Mouse (Mus musculus) ES-Bruce4 (cell line): ENCODE measurements around the gene Vps37b. TPM values are rescaled to one million over a fixed set of nuclear protein-coding genes. Genes with fewer than 3 reads are reported as not detected.

Experiments
- H3K27ac ChIP-seq: 2 replicates; pipeline ENCODE4 v1.5.1; 2012; ENCODE audit warnings: low read length, inconsistent platforms; ENCODE audit not compliant: insufficient read depth
- H3K27me3 ChIP-seq: 2 replicates; pipeline ENCODE4 v1.6.1; 2012; ENCODE audit warnings: mild to moderate bottlenecking, low read length, inconsistent platforms; ENCODE audit not compliant: control insufficient read depth, poor library complexity, insufficient read depth, severe bottlenecking
- H3K36me3 ChIP-seq: 2 replicates; pipeline ENCODE4 v1.6.1; 2012; ENCODE audit warnings: inconsistent platforms, mild to moderate bottlenecking, low read length, moderate library complexity; ENCODE audit not compliant: control insufficient read depth, poor library complexity, insufficient read depth, severe bottlenecking
- H3K4me1 ChIP-seq: one replicate; pipeline ENCODE4 v1.8.1; 2011; ENCODE audit warnings: low read length; ENCODE audit not compliant: control insufficient read depth, insufficient read depth
- H3K4me3 ChIP-seq: 2 replicates; pipeline ENCODE4 v1.5.1; 2011; ENCODE audit warnings: low read depth, mild to moderate bottlenecking, low read length
- H3K9ac ChIP-seq: 2 replicates; pipeline ENCODE4 v1.6.1; 2012; ENCODE audit warnings: low read depth, mild to moderate bottlenecking, inconsistent platforms; ENCODE audit not compliant: poor library complexity, severe bottlenecking
- H3K9me3 ChIP-seq: replicated peaks from 2 replicates; pipeline ENCODE4 v1.6.1; 2012; ENCODE audit warnings: mild to moderate bottlenecking, low read length, inconsistent platforms; ENCODE audit not compliant: control insufficient read depth, poor library complexity, insufficient read depth, severe bottlenecking
- CTCF ChIP-seq: IDR thresholded peaks from one replicate; pipeline ENCODE4 v1.8.1; 2011; ENCODE audit warnings: low read depth, low read length
- EP300 ChIP-seq: IDR thresholded peaks from 2 replicates; pipeline ENCODE4 v1.6.1; 2011; ENCODE audit warnings: low read depth, low read length; ENCODE audit not compliant: insufficient read depth
- POLR2A ChIP-seq: IDR thresholded peaks from one replicate; pipeline ENCODE4 v1.8.1; 2011; ENCODE audit warnings: low read length; ENCODE audit not compliant: insufficient read depth
- polyA plus RNA-seq: library from polyadenylated mRNA; stranded (reverse); fragments of >200 nt; gene quantifications from 2 replicates; pipeline ENCODE4 v1.2.4, GENCODE M21; 2011; ENCODE audit warnings: low read depth; ENCODE audit not compliant: missing spikeins, insufficient read depth, insufficient read length

The Vps37b gene
- polyA plus RNA-seq, 1 experiment, result 11.9 TPM

DNA sequence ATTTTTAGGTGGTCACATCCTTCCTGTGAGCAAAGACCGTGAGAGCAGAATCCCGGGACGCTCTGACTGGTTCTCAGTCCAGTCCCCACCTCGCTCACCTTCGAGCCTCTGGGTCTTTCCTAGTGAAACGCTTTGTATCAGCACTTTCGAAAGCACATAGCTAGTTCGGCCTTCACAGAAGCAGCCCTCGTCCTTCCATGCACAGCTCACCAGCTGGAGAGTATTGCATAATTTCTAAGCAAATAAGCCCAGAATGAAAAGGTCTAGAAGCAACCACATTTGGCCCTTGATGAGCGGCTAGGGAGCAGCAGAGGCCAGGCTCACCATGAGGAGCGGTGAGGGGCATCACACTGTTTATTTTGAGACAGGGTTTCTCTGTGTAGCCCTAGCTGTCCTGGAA lies 10.9 kb downstream of the Vps37b start:
- no peak overlapping the region for H3K9ac ChIP-seq
- TF ChIP-seq CTCF (no peak), EP300 (no peak), POLR2A (no peak)
- H3K36me3 ChIP-seq, result no peaks in the 10 kb centered on the region
- H3K9me3 ChIP-seq, result no peaks in the 10 kb centered on the region
- H3K4me1 ChIP-seq, result no peaks in the 10 kb centered on the region
- H3K27me3 ChIP-seq, result no peaks in the 10 kb centered on the region
- H3K4me3 ChIP-seq, result no peak overlapping the region
- H3K27ac ChIP-seq, result no peak overlapping the region

DNA sequence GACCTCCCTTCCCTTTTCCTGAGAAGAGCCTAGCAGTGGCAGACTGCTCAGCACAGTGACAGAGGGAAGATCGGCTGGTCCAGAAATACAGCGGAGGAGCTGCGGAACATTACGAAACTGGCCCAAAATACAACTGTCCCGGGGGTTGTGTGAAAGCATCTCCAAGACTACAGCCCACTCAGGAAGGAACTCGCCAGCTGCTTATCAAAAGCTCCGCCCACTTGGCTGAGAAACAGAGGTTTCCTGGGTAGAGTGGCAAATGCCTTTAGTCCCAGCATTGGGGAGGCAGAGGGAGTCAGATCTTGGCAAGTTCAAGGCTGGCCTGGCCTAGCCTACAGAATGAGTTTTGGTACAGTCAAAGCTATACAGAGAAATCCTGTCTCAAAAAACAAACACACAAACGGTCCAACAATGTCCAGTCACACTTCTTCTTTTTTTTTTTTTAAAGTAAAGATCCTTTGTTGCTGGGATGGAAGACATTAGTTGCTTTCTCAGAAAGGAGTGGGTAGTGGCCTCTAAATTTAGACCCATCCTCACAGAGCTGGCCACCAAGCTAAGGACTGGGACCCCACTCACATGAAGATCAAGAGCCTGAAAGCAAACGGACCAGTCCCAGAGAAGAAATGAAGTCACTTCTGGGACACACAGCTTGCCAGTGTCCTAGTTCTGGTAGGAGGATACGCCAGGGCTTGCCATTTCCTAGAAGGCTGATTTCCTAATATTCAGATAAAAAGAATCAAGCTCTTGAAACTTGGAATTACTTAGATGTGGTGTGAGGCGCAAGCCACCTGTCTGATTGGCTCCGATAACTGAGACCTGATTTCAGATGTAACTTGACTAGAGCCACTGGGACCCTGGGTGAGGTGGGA lies 12.5 kb downstream of the Vps37b start:
- H3K27ac ChIP-seq, result no peak overlapping the region
- H3K36me3 ChIP-seq, result no peaks in the 10 kb centered on the region
- TF ChIP-seq POLR2A, result no peak
- no peak for TF ChIP-seq EP300
- no peak for TF ChIP-seq CTCF
- no peaks in the 10 kb centered on the region for H3K9me3 ChIP-seq
- H3K4me3 ChIP-seq, result no peak overlapping the region
- no peak overlapping the region for H3K9ac ChIP-seq
- H3K4me1 ChIP-seq, result no peaks in the 10 kb centered on the region
- H3K27me3 ChIP-seq, result no peaks in the 10 kb centered on the region

DNA sequence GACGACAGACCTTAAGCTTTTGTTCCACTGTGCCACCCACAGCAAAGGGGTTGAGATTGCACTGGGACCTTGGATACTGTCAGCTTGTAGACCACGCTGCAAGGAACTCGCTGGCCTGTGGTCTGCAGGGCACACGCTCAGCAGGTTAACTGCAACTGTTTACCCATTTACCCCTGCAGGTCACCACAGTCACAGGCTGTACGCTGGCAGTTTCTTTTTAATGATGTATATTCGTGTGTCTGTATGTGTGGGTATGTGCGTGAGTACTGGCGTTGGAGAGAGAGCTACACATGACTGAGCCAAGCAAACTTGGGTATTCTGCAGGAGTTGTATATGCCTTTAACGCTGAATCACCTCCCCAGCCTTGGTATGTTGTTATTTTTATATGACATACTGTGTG lies 13.4 kb downstream of the Vps37b start:
- Histone ChIP-seq H3K9ac (no peak overlapping the region), H3K27ac (no peak overlapping the region), H3K36me3 (no peaks in the 10 kb centered on the region), H3K4me1 (peaks cover 2% of the 10 kb centered on the region), H3K9me3 (no peaks in the 10 kb centered on the region), H3K27me3 (no peaks in the 10 kb centered on the region), H3K4me3 (no peak overlapping the region)
- TF ChIP-seq POLR2A (no peak), CTCF (no peak), EP300 (no peak)

GRCm38 (mm10) chr5:124017941-124018340 lies 14.1 kb downstream of the Vps37b start:
- H3K27me3 ChIP-seq, result no peaks in the 10 kb centered on the region
- peaks cover 2% of the 10 kb centered on the region for H3K4me1 ChIP-seq
- no peaks in the 10 kb centered on the region for H3K36me3 ChIP-seq
- H3K9me3 ChIP-seq, result no peaks in the 10 kb centered on the region
- TF ChIP-seq EP300, result no peak
- TF ChIP-seq CTCF, result no peak
- H3K9ac ChIP-seq, result no peak overlapping the region
- H3K4me3 ChIP-seq, result no peak overlapping the region
- H3K27ac ChIP-seq, result no peak overlapping the region

GRCm38 (mm10) chr5:124016291-124016821 lies 15.7 kb downstream of the Vps37b start:
- TF ChIP-seq POLR2A, result no peak
- no peak overlapping the region for H3K9ac ChIP-seq
- H3K27ac ChIP-seq, result no peak overlapping the region
- H3K9me3 ChIP-seq, result no peaks in the 10 kb centered on the region
- no peak overlapping the region for H3K4me3 ChIP-seq
- no peaks in the 10 kb centered on the region for H3K27me3 ChIP-seq
- H3K4me1 ChIP-seq, result peaks cover 2% of the 10 kb centered on the region
- H3K36me3 ChIP-seq, result no peaks in the 10 kb centered on the region

DNA sequence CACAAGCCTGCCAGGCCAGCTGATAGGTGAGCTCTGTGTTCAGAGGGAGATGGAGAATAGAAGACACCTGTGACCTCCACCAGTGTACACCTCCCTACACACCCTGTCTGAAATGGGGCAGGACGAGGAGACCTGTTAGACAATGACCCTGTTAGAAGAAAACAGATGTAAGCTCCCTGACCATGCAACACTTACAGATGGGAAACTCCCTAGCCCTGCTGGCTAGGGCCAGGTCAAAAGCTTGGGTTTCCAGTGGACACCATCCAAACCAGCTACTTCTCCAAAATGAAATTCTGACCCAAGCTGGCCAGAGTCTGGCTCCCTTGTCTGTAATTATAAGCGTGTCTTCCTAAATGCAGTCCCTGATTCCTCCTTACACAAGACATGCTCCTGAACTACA lies 16.3 kb downstream of the Vps37b start:
- Histone ChIP-seq H3K9me3 (no peaks in the 10 kb centered on the region), H3K4me3 (no peak overlapping the region), H3K27ac (no peak overlapping the region), H3K27me3 (no peaks in the 10 kb centered on the region), H3K36me3 (no peaks in the 10 kb centered on the region), H3K9ac (no peak overlapping the region), H3K4me1 (peaks cover 2% of the 10 kb centered on the region)
- TF ChIP-seq POLR2A (no peak), CTCF (no peak)
